Mouse (Mus musculus) megakaryocyte, embryonic 14.5 days (primary cell): ENCODE results near the gene Lgi4.

Experiments used
- FLI1 ChIP-seq: IDR thresholded peaks from 2 replicates; pipeline ENCODE4 v1.6.1; 2012; ENCODE audit warnings: low read length, inconsistent platforms, mixed read lengths
- GATA1 ChIP-seq: IDR thresholded peaks from 3 replicates; pipeline ENCODE4 v1.6.1; 2012; ENCODE audit warnings: mixed read lengths, low read length, inconsistent platforms, borderline replicate concordance

GRCm38 (mm10) chr7:31017104-31017901 lies 41.8 kb upstream of the Lgi4 start:
- TF ChIP-seq GATA1 (no peak), FLI1 (no peak)
